Mouse (Mus musculus) ES-Bruce4 (cell line): ENCODE data around the gene Sec14l2.

Experiments
- CTCF ChIP-seq: IDR thresholded peaks from one replicate; pipeline ENCODE4 v1.8.1; 2011; ENCODE audit warnings: low read depth, low read length
- EP300 ChIP-seq: IDR thresholded peaks from 2 replicates; pipeline ENCODE4 v1.6.1; 2011; ENCODE audit warnings: low read depth, low read length; ENCODE audit not compliant: insufficient read depth
- POLR2A ChIP-seq: IDR thresholded peaks from one replicate; pipeline ENCODE4 v1.8.1; 2011; ENCODE audit warnings: low read length; ENCODE audit not compliant: insufficient read depth

GRCm38 (mm10) chr11:4141505-4141904 lies 18.3 kb upstream of the Sec14l2 start:
- TF ChIP-seq EP300 (no peak), POLR2A (no peak), CTCF (no peak)
